Mouse (Mus musculus) right cerebral cortex, postnatal 36 days (tissue): ENCODE measurements at regions not wholly inside any gene's neighbourhood (a gene's known extent, or its start where the extent isn't known, plus 50 kb on each side); places are given as distances from the start of the nearest gene placed in this dataset.
"Not testable (repeated sequence)": the region's sequence is repeated elsewhere in the genome, so short reads cannot be mapped to it uniquely, and the experiment has no call there.

Source experiments
- DNase-seq, 2 experiments: peaks; one replicate each; pipeline ENCODE4 v3.0.0; 2022; ENCODE audit warnings: low spot score in 2 of 2, mixed read lengths in 1 of 2

DNA sequence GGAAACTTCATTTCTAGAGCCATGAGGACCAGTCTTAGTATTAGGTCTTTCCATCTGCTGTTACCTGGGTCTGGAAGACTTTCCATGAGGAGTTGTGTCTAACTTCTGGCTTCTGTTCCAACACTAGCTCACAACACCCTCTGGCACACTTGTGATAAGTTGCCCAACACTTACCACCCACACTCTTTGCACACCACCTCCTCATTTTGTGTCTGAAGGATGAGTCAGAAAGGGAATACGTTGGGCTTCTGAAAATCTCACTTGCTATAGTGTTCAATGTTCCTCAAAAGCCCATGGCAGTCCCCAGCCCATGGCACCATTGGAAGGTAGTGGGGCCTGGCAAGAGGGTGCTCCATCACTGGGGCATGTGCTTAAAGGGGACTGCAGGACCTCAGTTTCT, 161.5 kb downstream of the Cartpt start:
- peak; percentile 42 to 51 for DNase-seq

DNA sequence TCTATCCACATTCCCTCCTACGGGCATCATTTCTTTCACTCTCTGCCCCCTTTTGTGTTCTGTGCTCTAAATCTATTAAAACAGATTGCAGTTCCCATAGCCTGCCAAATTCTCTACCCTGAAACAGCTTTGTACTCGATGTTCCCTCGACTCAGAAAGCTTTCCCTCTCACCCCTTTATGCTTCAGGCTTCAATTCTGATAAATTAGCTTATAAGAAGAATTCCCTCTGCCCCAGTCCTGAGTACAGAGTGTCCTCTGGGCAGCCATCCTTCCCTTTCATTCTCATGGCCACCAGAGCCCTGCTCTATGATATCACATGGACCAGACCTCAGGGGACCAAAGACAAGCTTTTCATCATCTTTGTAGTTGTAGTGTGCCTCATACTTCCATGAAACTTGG, 163.6 kb downstream of the Cartpt start:
- DNase-seq: no peak

DNA sequence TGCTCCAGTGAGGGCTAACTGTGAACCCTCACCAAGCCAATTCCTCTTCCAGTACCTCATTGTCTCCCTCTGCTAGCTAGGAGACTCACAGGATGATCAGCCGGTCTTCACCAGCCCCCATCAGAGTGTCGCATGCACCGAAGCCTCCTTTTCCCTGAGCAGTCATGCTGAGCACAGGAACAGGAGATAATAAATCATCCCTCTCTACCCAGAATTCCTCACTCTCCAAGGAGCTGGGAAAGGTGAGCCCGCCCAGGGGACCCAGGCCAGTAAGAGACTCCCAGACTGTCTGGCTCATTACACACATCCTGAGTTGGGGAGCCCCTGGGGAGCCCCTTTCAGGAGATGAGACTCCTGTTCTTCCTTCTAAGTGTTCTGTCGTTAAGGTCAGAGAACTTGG, 171.7 kb downstream of the Cartpt start:
- DNase-seq: no peak

DNA sequence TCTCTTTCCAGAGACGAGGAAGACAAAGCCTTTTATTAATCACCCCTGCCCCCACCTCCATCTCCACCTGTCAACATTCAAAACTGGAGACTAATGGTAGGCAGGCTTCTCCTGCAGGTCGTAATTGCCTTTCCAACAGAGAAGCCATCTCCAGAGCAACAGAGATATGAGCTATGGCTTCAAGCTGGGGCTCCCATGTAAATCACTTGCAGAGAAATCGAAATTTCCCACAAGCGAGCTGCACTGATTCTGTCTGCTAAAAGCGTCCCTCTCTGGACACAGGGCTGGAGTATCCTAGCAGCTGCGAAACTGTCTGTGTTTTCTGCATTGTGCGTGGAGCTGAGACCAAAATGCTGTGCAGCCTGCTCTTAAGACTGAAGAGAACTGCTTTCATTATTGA, 176.6 kb downstream of the Cartpt start:
- DNase-seq: no peak

DNA sequence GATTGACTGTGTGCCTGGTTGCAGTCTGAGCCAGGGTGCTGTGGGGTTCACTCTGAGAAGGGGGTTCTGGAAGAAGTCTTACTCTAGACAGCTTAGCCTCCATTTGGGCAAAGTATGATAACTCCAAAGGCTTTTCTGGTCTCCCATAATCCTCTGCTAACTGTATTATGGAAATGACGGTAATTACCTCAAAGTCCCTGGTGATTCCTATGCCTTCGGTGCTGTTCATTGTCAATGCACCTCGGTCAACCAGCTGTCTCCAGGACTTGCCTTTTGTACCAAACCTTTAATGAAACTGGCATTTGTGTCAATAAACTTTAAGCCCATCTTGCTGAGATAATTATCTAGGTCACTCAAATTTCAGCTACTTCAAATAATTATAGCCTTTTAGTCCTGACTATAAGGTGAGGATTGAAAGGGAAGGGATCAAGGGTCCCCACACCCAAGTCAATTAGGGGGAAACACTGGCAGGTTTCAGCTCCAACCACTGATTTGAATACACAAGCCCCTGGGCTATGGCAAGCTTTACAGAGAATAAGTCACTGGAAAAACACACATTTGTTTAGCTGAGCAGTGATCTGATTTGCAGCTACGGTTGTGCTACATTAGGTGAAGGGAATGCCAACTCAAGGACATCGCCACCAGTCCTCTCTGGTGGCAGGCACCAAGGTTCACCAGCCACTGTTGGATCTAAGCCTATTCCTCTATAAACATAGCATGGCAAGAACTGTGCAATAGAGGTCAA, 177.5 kb downstream of the Cartpt start:
- DNase-seq: no peak

DNA sequence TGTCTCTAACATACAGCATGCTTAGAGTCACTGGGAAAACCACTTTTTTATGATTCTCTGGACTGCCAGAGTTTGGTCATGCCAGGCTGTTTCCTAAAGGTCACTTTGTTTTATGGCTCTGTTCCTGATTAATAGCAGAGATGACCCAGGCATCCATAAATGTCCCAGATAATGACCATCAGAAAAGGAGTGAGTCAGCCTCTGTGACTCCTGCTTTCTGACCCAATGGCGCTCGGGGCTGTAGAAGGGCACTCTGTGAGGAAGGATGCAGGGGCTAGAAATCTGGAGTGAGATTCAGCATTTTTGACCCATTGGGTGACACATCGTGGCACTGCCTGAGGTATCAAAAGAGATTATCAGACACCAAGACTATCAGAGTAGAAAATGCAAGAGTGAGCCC, 180.3 kb downstream of the Cartpt start:
- DNase-seq: no peak

DNA sequence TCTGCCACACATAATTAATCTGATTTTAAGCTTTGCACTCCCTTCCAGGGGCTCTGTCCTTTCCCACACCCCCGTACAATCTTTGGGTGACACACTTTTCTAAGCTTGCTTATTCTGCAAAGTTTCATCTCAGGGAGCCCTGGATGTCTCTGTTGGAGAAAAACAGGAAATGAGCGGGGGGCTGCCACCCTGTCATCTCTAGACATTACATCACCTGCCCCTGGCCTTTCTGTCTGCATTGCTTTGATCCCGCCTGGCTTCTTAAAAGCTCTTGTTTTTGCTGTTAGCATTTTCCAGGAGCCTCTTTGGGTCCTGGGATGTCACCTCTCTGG, 180.2 kb upstream of the Map1b start:
- no peak for DNase-seq

DNA sequence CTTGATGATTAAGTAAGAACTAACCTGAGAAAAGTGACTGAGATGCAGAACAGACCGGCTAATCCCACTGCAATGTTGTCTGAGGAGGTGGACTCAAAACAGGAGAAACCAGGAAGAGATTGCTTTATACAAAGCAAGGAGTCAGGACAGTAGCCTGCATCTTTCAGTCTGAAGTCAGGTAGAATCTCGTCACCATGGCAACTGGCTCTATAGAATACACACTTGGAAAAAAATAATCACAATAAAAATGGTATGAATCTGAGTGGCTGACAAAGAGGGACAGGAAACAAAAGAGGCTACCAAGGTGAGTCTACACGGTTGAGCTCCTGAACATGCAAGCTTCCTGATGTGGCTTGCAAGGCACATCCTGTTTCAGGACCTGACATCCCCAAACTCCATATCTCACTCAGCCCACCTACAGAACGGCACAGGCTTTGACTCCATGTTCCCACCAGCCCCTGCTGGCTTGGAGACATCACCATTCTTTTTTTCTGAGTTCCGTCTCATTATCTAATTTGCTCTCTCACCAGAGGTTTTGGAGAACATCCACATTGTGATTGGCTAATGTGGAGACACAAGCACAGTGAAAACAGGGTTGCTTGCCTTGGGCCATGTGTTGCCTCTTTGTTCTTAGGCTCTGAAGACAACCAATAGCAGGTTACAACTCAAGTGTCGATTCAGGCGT, 179.7 kb upstream of the Map1b start:
- DNase-seq: no peak

DNA sequence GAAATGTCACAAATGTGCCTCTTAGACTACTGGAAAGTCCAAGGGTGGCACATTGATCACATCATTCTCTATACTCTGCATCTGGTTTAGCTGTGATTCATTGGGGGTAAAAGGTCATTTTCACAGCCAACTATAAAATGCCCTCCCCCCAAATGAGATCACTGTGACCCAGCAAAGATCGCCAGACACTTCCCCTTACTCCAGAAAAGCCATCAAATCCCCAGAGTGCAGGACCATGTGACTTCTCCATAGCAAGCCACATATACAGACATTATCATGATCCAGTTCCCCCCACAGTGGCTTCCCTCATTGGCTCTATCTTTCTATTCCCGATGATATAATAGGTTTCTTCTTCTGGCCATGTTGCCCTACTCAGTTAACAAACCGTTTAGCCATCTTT, 163.6 kb upstream of the Map1b start:
- no peak for DNase-seq

DNA sequence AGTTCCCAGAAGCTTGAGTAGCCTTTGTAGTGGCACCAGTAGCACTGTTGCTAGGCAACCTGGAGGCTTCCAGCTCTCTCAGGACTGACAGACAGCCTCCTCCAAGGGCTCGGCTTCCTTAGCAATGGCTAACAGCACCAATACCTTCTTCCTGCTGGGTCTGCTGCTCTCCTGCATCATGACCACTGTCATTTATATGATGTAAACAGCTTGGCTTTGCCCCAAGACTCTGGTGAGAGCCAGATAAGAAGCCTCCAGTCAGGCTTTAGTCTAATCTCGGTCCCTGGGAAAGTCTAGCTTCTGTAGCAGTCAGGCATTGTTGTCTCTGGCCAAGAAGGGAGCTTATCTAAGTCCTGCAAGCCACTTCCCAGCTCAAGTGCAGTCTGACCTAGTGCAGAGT, 163.1 kb upstream of the Map1b start:
- DNase-seq: no peak

DNA sequence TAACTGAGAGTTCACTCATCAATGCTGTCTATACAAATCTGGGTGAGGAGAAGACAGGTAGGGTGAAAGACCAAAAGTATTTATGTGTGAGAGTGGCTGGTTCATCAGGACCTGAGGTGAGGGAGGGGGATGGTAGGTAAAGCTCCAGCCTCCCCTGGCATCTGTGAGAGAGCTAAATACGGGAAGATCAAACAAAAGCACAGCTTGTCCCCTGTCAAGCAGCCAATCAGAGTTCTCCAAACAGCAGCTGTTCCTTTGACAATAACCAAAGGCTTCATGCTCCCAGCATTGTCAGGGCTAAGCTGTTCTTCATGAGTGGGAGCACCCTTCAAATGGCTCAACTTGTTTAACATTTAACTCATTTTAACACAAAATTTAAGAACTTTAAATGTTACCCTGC, 160.1 kb upstream of the Map1b start:
- no peak for DNase-seq

DNA sequence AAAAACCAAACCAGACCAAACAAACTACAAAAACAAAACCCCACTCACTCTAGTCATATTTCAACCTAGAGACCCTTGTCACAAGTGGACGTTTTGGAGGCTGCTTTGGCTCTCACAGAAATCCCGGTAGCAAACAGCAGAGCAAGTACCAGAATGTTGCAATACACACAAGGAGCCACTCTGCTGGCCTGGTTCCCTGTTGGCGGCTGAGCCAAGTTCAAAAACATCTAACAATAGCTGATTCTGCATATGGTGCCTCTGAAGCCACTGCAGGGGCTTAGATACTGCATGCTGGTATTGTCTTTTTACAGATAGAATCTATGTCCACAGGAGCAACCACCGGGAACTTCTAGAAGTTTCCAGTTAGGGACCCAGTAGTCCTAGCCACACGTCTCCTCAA, 159.6 kb upstream of the Map1b start:
- DNase-seq: no peak

DNA sequence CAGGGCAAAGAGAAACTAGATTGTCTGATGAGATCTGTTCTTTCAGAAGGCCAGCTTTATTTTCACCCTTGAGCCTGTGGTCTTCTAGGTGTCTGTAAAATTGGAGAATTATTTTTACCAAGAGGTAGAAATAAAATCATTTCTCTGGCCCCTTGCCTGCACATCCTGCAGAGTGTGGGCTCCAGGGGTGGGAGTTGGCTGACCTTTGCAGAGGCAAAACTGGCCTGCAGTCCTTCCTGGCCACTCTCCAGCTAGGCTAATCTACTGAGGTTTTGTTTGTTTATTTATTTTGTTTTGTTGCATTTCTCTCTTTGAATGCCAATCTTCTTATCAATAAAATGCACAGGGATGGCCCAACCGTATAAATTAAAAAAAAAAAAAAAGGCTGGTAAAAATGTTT, 156.4 kb upstream of the Map1b start:
- DNase-seq: no peak

DNA sequence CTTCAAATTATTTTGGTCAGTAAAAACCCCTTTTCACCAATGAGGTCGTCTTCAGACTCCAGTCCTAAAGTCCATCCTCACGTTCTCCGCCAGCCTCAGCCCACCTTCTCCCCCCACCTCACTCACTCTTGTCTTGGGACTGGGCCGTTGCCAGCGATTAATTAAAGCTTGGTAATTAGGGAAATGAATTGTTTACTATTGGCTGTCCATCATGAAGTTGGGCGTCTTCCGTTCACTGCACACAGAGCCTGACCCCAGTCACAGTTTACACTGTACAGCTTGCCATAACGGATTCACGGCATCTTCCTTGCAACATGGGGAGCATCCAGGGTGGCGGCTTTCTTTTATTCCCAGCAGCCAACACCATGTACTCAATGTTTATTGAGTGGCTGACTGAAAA, 155.4 kb upstream of the Map1b start:
- DNase-seq: no peak

DNA sequence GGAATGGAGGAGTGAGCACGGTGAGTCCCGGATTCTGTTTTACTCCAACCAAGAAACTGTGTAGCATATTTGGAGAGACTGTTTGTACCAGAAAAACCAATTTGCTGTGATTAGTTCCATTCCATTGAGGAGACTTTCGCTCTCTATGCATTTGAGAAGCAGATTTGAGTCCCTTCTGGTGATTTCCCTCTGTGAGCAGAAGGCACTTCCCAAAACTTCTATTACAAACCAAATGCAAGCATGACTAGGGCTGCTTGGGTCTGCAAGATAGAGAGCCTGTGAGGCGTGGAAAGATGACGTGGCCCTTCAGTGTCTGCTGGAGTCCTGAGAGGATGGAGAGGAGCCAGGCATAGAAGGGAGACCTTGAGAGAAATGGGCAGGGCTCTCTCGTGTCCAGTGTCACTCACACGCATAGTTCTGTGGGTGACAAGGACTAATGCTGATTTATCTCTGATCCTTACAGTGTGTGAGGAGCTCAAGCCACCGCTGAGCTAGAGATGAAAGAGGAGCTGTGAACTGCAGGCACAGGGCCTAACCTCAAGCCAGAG, 153.7 kb upstream of the Map1b start:
- DNase-seq: no peak

DNA sequence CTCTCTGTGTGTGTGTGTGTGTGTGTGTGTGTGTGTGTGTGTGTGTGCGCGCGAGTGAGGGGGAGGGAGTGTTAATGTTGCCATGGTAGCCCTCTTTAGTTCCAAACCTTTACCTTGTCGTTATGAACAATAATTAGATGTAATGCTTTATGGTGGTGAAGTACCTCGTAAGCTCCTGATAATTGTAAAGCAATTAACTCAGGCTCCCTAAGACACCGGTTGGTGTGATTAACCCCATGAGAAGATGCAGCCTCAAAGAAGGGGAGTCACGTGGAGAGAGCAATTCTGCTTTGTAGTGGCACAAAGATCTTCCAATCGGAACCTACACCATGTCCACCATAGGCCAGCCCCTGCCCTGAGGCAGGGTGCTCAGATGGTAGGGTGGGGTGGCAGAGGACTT, 152.3 kb upstream of the Map1b start:
- DNase-seq: no peak

DNA sequence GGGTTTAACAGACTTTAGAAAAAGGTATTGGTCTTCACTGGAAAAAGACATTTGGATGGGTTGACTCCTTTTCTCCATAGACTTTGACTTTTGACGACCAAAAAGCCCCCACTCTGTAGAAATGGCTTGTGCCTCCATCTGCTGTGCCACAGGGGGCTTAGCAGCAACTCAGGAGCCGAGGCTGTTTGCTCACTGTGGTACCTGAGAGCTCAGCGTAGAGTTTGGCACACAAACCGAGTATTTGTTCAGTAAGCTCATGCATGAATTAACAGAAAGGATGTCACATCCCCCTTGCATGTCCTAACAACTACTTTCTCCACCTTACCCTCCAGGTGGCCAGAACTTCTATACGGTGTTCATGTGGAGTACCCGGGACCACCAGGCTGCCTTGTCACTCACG, 149.7 kb upstream of the Map1b start:
- no peak for DNase-seq

DNA sequence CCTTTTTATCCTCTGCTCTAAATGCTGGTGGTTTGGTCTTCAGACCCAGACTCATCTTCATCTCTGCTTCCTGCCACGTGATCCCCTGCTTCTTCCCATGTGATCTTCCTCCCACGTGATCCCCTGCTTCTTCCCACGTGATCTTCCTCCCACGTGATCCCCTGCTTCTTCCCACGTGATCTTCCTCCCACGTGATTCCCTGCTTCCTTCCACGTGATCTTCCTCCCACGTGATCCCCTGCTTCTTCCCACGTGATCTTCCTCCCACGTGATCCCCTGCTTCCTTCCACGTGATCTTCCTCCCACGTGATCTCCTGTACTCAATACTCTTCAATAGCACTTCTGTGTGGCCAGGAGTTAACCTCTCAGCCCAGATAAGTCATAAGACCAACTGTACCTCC, 147.1 kb upstream of the Map1b start:
- DNase-seq: not testable (repeated sequence)

DNA sequence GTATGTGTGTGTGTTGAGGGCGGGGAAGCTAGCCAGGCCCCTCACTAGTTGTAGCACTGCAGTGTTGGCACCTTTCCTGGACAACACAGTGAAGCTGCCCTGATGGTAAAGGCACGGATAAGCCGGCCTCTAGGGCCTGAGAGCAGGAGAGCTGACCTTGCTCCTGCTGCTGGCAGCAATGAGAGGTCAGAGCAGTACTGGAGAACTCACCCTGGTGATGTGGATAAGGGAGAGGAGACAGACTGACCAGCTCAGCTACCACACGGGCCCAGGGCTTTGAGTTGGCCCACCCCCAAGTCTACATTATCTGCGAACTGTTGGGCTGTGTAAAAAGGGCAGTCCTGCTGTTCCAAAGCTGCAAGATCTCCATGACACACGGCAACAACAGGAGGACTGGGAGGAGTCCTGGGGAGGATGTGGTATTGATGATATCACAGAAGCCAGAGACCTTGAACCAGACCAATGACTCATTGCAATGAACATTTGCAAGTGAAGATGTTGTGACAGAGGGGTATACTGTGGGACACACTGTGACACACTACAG, 131.4 kb upstream of the Map1b start:
- DNase-seq: no peak

DNA sequence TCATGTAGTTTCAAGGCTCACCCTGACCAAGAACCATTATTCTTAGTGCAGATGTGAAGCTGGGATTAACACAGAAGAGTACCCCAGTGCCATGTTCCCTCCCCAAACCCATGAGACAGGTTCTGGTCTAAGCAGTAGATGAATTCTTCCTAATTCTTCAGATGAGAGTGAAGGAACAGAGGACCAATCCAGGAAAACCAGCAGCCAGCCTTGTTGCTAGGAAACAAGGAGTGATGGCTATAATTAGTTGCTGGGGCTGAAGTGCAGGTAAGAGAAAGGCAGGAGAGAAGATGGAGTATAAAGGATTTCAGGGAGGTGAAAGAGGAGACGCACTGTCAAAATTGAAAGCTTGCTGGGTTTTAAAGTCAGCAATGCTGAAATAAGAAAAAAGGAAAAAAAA, 128.4 kb upstream of the Map1b start:
- peak; percentile 22 to 24 for DNase-seq

DNA sequence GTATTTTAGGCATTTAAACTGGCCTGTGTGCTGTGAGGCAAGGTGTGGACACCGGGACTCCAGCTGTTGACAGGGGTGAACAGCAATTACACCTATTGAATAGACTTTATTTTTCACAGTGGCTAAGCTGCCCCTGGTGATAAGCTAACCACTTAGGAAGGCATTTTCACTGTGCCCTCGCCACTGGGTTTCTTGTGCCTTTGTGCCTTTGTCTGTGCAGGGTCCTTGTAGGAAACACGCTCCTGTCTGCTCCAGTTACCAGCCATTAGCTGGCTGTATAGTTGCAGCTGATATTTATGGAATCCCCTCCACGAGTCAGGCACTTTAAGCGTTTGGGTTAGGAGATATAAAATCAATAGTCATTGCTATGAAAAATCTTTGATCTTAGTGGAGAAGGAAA, 126.5 kb upstream of the Map1b start:
- DNase-seq: no peak

DNA sequence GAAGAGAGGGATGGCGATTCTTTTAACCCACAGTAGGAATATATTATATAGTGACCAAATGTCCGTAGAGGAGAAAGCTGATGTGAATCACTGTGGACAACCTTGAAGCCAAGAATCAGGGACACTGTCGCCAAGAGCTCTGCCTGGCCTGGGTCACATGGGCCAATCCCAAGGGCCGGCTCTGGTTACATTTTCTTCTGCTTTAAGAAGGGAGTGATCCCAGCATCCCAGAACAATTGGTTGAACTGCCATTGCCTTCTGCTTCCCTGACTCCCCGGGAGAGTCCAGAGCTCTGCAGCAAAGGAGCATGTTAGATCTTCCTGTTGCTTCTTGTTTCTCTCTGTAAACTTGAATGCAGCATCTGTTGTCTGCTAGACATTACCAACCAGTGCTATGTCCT, 126.0 kb upstream of the Map1b start:
- DNase-seq: no peak
